Mouse (Mus musculus): ENCODE results near the gene Focad. TPM values are rescaled to one million over a fixed set of nuclear protein-coding genes. Genes with fewer than 3 reads are reported as not detected.
"Not testable (repeated sequence)": the region's sequence is repeated elsewhere in the genome, so short reads cannot be mapped to it uniquely, and the experiment has no call there.

Focad gene
- polyA plus RNA-seq, 1 experiment from 2014 or later: 6.5 TPM

DNA sequence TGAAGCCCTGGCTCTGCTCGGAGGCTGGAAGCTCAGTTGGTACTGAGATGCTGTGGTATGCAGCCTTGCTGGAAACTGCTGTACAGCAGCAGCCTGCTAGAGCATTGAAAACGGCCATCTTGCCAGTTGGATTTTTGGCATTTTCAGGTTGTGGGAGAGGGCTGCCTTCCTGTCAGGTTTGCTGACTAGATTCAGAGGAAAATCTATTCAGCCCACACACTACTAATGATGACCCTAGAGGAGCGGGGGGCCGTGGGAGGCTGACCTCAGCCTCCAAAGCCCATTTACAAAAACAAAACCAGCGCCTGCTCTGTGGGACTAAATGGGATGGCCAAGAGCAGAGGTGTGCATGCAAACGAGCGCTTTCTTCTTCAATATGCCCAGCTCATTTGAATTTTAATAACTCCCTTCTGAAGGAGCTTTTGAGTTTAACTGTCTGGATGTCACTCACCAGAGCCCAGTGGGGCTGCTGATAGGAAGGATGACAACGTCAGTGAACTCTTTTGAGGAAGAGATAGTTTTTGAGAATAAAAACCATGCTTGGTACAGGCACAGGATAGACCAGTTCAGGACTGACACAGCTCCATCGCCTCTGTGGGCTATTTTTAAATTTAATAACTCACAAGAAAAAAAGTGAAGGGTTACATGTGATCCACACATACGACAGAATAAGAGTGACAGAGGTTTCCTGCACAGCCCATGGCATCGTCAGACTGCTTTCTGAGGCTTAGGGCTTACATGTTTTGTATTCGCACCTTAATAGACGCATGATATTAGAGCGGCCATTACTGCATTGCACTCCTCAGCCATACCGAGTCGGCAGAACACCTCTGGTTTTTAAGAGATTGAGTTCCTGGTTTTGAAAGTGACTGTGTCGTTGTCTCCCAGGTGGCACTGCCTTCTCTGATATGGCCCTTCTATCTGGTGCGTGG, 278.1 kb downstream of the Focad start:
- no peak for TF ChIP-seq CTCF (IDR thresholded peaks at IDR 0.05; ENCODE audit: low read depth)
- TF ChIP-seq EP300 (optimal IDR thresholded peaks at IDR 0.05): no peak
- WGBS: 84% methylated on average over 18 of the region's 18 CpGs
- no peak for ATAC-seq (ENCODE audit: low FRiP score, low TSS enrichment)

DNA sequence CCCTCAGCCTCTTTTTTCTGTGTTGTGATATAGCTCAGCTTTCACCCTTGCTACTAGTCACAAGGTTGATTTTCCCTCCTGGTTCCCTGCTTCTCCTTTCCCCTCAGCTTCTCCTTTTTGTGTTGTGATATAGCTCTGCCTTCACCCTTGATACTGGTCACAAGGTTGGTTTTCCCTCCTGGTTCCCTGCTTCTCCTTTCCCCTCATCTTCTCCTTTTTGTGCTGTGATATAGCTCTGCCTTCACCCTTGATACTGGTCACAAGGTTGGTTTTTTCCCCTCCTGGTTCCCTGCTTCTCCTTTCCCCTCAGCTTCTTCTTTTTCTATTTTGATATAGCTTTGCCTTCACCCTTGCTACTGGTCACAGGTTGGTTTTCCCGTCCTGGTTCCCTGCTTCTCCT, 295.6 kb downstream of the Focad start:
- TF ChIP-seq EP300 (optimal IDR thresholded peaks at IDR 0.05) (no peak), CTCF (IDR thresholded peaks at IDR 0.05; ENCODE audit: low read depth) (no peak)
- no peaks in the 10 kb centered on the region for H3K9me3 ChIP-seq (ENCODE audit: control insufficient read depth, low read length)
- H3K9ac ChIP-seq (ENCODE audit: low read length): no peak overlapping the region
- H3K4me2 ChIP-seq (replicated peaks; ENCODE audit: low read depth): no peak overlapping the region
- WGBS: 79% methylated on average over 1 of the region's 1 CpGs
- H3K36me3 ChIP-seq (ENCODE audit: control insufficient read depth, insufficient read depth, low read length): no peaks in the 10 kb centered on the region
- DNase-seq (ENCODE audit: low spot score) (no peak), ATAC-seq (ENCODE audit: low FRiP score, low TSS enrichment) (no peak)
- no peaks in the 10 kb centered on the region for H3K27me3 ChIP-seq (ENCODE audit: control insufficient read depth, insufficient read depth, low read length)
- H3K4me3 ChIP-seq (ENCODE audit: low read depth, low read length): no peak overlapping the region
- no peaks in the 10 kb centered on the region for H3K4me1 ChIP-seq (replicated peaks; ENCODE audit: control insufficient read depth, insufficient read depth)
- no peak overlapping the region for H3K27ac ChIP-seq (replicated peaks)

More for the DNA sequence above, 278.1 kb downstream of the Focad start:
- Histone ChIP-seq H3K36me3 (ENCODE audit: control insufficient read depth, insufficient read depth, low read length) (no peaks in the 10 kb centered on the region), H3K4me3 (ENCODE audit: low read depth, low read length) (no peak overlapping the region), H3K4me1 (replicated peaks; ENCODE audit: control insufficient read depth, insufficient read depth) (no peaks in the 10 kb centered on the region), H3K27me3 (ENCODE audit: control insufficient read depth, insufficient read depth, low read length) (no peaks in the 10 kb centered on the region), H3K27ac (replicated peaks) (no peak overlapping the region), H3K4me2 (replicated peaks; ENCODE audit: low read depth) (no peak overlapping the region), H3K9ac (ENCODE audit: low read length) (no peak overlapping the region), H3K9me3 (ENCODE audit: control insufficient read depth, low read length) (no peaks in the 10 kb centered on the region)
- DNase-seq (ENCODE audit: low spot score): no peak

DNA sequence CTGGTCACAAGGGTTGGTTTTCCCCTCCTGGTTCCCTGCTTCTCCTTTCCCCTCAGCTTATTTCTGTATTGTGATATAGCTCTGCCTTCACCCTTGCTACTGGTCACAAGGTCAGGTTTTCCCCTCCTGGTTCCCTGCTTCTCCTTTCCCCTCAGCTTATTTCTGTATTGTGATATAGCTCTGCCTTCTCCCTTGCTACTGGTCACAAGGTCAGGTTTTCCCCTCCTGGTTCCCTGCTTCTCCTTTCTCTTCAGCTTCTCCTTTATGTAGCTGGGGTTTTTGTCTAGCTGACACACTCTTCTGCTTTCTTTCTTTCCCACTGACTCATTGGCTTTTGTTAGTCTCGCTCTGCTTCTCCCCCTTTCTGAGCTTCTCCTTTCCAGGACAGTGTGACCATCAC, 296.2 kb downstream of the Focad start:
- 96% methylated on average over 1 of the region's 1 CpGs for WGBS
- not testable (repeated sequence) for H3K27ac ChIP-seq (replicated peaks); ATAC-seq (ENCODE audit: low FRiP score, low TSS enrichment); DNase-seq (ENCODE audit: low spot score); H3K36me3 ChIP-seq (ENCODE audit: control insufficient read depth, insufficient read depth, low read length); H3K27me3 ChIP-seq (ENCODE audit: control insufficient read depth, insufficient read depth, low read length); H3K9ac ChIP-seq (ENCODE audit: low read length); H3K4me1 ChIP-seq (replicated peaks; ENCODE audit: control insufficient read depth, insufficient read depth); H3K4me2 ChIP-seq (replicated peaks; ENCODE audit: low read depth); H3K9me3 ChIP-seq (ENCODE audit: control insufficient read depth, low read length); H3K4me3 ChIP-seq (ENCODE audit: low read depth, low read length)

DNA sequence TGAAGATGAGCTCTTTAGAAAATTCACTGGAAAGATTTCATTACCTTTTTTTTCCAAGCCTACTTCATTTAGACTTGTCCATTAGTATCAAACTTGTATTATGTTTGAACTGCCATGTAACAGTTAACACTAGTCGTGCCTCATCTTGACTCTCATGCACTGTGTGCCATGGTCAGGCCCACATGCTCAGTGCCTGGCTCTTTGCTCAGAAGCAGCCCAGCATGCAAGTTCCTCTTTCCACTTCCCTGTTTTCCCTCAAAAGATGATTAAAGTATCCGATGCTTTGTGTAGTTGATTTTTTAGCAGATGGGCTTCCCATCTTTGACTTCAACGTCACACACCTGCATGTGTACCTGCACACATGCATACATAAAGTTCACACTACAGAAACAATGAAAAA, 301.3 kb downstream of the Focad start:
- DNase-seq (ENCODE audit: low spot score): no peak
- Histone ChIP-seq H3K9me3 (ENCODE audit: control insufficient read depth, low read length) (no peaks in the 10 kb centered on the region), H3K4me3 (ENCODE audit: low read depth, low read length) (no peak overlapping the region), H3K4me2 (replicated peaks; ENCODE audit: low read depth) (no peak overlapping the region), H3K27ac (replicated peaks) (no peak overlapping the region), H3K36me3 (ENCODE audit: control insufficient read depth, insufficient read depth, low read length) (no peaks in the 10 kb centered on the region), H3K9ac (ENCODE audit: low read length) (no peak overlapping the region), H3K27me3 (ENCODE audit: control insufficient read depth, insufficient read depth, low read length) (no peaks in the 10 kb centered on the region), H3K4me1 (replicated peaks; ENCODE audit: control insufficient read depth, insufficient read depth) (no peaks in the 10 kb centered on the region)
- ATAC-seq (ENCODE audit: low FRiP score, low TSS enrichment): no peak
- TF ChIP-seq EP300 (optimal IDR thresholded peaks at IDR 0.05) (no peak), CTCF (IDR thresholded peaks at IDR 0.05; ENCODE audit: low read depth) (no peak)
- WGBS: 85% methylated on average over 3 of the region's 3 CpGs

DNA sequence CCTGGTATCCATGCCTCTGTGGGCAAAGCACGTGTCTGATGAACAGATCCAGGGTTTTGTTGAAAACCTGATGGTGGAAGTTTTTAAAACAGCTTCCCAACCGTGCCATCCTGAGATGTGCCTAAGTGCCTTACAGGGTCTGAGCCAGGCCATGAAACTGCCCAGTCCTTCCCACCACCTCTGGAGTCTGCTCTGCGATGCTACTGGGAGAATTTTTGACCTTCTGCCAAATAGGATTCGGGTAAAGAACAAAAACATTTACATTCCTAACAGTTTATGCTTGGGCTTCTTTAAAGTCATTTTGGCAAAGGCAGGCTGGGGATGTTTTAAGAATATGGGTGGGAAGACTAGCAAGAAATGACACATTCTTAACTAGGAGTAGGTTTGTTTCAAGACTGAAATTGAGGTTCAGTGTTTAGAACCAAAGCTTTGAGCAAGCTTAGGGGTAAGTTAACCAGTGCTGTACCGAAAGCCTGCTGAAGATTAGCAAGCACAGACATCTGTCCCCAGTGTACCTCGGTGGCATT, 302.6 kb downstream of the Focad start:
- no peak for DNase-seq (ENCODE audit: low spot score)
- no peak for ATAC-seq (ENCODE audit: low FRiP score, low TSS enrichment)
- 33% methylated on average over 6 of the region's 6 CpGs for WGBS
- H3K9ac ChIP-seq (ENCODE audit: low read length): no peak overlapping the region
- no peaks in the 10 kb centered on the region for H3K27me3 ChIP-seq (ENCODE audit: control insufficient read depth, insufficient read depth, low read length)
- H3K4me2 ChIP-seq (replicated peaks; ENCODE audit: low read depth): no peak overlapping the region
- H3K27ac ChIP-seq (replicated peaks): no peak overlapping the region; the same call in 1 of the 2 replicates
- no peak overlapping the region for H3K4me3 ChIP-seq (ENCODE audit: low read depth, low read length)
- H3K36me3 ChIP-seq (ENCODE audit: control insufficient read depth, insufficient read depth, low read length): no peaks in the 10 kb centered on the region
- no peaks in the 10 kb centered on the region for H3K4me1 ChIP-seq (replicated peaks; ENCODE audit: control insufficient read depth, insufficient read depth)
- TF ChIP-seq EP300 (optimal IDR thresholded peaks at IDR 0.05) (no peak), CTCF (IDR thresholded peaks at IDR 0.05; ENCODE audit: low read depth) (no peak)
- H3K9me3 ChIP-seq (ENCODE audit: control insufficient read depth, low read length): no peaks in the 10 kb centered on the region

DNA sequence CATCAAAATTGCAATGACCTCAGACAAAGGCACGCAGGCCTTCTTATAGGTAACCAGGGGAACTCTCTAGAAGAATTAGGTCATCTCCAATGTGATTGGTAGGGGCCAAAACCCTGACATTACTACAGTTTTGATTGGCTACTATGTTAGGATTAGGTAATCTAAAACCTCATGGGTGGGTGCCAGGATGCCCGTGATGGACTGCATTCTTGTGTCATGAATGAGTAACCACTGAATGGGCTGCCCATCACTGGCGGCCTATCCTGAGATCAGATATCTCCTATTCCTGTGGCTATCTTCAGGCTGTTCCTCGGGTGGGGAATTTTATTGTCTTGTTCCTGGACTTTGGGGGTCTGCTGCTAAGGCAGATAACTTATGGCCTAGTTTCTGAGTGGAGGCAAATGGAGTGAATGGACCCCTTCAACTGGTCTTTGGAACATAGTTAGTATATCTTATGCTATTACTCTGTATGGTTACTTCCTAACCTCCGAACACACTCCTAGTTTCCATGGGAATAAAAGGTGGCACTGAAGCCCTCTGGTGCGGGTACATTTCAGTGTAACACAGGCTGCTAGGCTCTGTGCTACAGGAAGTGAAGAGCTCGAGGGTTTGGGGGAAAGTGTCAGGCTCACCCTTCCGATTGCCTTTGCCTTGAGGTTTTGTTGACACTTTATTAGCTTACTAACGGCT, 306.0 kb downstream of the Focad start:
- TF ChIP-seq EP300 (optimal IDR thresholded peaks at IDR 0.05) (no peak), CTCF (IDR thresholded peaks at IDR 0.05; ENCODE audit: low read depth) (no peak)
- ATAC-seq (ENCODE audit: low FRiP score, low TSS enrichment) (no peak), DNase-seq (ENCODE audit: low spot score) (no peak)
- no peaks in the 10 kb centered on the region for H3K9me3 ChIP-seq (ENCODE audit: control insufficient read depth, low read length)
- no peaks in the 10 kb centered on the region for H3K27me3 ChIP-seq (ENCODE audit: control insufficient read depth, insufficient read depth, low read length)
- H3K4me3 ChIP-seq (ENCODE audit: low read depth, low read length): no peak overlapping the region
- WGBS: 80% methylated on average over 9 of the region's 9 CpGs
- H3K36me3 ChIP-seq (ENCODE audit: control insufficient read depth, insufficient read depth, low read length): no peaks in the 10 kb centered on the region
- H3K4me1 ChIP-seq (replicated peaks; ENCODE audit: control insufficient read depth, insufficient read depth): no peaks in the 10 kb centered on the region
- no peak overlapping the region for H3K4me2 ChIP-seq (replicated peaks; ENCODE audit: low read depth)
- no peak overlapping the region for H3K9ac ChIP-seq (ENCODE audit: low read length)
- no peak overlapping the region for H3K27ac ChIP-seq (replicated peaks)
